Mouse (Mus musculus) G1E (cell line): ENCODE data around the gene Ankrd49. TPM values are rescaled to one million over a fixed set of nuclear protein-coding genes. Genes with fewer than 3 reads are reported as not detected.

ENCODE experiments used
- ATAC-seq: 2 replicates; pipeline ENCODE4 v1.8.0; 2016; ENCODE audit warnings: mild to moderate bottlenecking; ENCODE audit not compliant: insufficient number of reproducible peaks, poor library complexity, low FRiP score, severe bottlenecking; ENCODE audit errors: extremely low read depth
- DNase-seq: peaks from one replicate; pipeline ENCODE4 v3.0.0; 2012; ENCODE audit warnings: low spot score
- H3K27me3 ChIP-seq: 2 replicates; pipeline ENCODE4 v1.6.1; 2012; ENCODE audit warnings: mild to moderate bottlenecking, low read length, inconsistent platforms; ENCODE audit not compliant: insufficient read depth
- H3K36me3 ChIP-seq: replicated peaks from 2 replicates; pipeline ENCODE3; 2012; ENCODE audit warnings: mild to moderate bottlenecking, inconsistent platforms
- H3K4me1 ChIP-seq: 2 replicates; pipeline ENCODE4 v1.6.1; 2012; ENCODE audit warnings: low read depth, low read length, inconsistent platforms, mixed read lengths; ENCODE audit not compliant: insufficient read depth
- H3K4me3 ChIP-seq: 2 replicates; pipeline ENCODE4 v1.5.1; 2012; ENCODE audit warnings: low read depth, mild to moderate bottlenecking, inconsistent platforms, low read length, moderate library complexity, mixed read lengths
- H3K9me3 ChIP-seq: replicated peaks from 2 replicates; pipeline ENCODE4 v1.6.1; 2012; ENCODE audit warnings: inconsistent platforms
- CTCF ChIP-seq: IDR thresholded peaks from 2 replicates; pipeline ENCODE4 v1.5.1; 2012; ENCODE audit warnings: low read depth, low read length, inconsistent platforms, mixed read lengths
- GATA1 ChIP-seq: IDR thresholded peaks from 2 replicates; pipeline ENCODE4 v1.6.1; 2012; ENCODE audit warnings: borderline replicate concordance, low read length, inconsistent platforms, mixed read lengths
- GATA2 ChIP-seq: IDR thresholded peaks from 2 replicates; pipeline ENCODE4 v1.6.1; 2012; ENCODE audit warnings: low read depth, low read length, inconsistent platforms, borderline replicate concordance
- POLR2AphosphoS5 ChIP-seq: IDR thresholded peaks from 2 replicates; pipeline ENCODE4 v1.6.1; 2012; ENCODE audit warnings: low read depth, low read length, inconsistent platforms; ENCODE audit not compliant: insufficient replicate concordance
- TAL1 ChIP-seq: conservative IDR thresholded peaks from 2 replicates; pipeline ENCODE4 v1.6.1; 2012; ENCODE audit warnings: low read depth, low read length, inconsistent platforms, mixed read lengths
- polyA plus RNA-seq: library from polyadenylated mRNA; stranded (reverse); fragments of >175 nt; gene quantifications from 2 replicates; pipeline ENCODE4 v1.2.3, GENCODE M21; 2012
- total RNA-seq, 2 experiments: library from RNA; stranded (forward) in 1 of 2; stranded (reverse) in 1 of 2; fragments of 200-1000 nt in 1 of 2; fragments of >200 nt in 1 of 2; fragmentation: Nextera tagmentation in 1 of 2; gene quantifications; 2 replicates each; pipeline ENCODE4 v1.2.3; 2014 to 2017

The Ankrd49 gene
- total and polyA plus RNA-seq, 3 experiments, result 43.1 to 100 (median 75.5) TPM

DNA sequence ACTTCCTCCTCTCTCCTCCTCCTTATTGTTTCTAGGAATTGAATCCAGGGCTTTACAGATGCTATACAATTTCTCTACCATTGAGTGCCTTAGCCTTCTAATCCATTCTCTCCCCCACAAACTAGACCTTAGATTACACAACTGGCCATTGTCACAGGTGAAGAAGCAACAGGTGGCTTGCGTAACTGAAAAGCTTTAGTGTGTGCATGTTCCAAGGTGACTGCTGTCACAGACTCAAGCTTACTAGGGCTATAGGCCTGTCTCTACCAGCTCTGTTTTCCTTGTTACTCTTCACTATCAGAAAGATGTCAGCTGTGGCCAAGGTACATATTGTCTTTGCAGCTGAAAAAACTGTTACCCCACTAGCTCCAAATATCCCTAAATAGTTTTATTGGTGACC is 22.1 kb upstream of the Ankrd49 start:
- peaks cover 95% of the 10 kb centered on the region for H3K36me3 ChIP-seq
- H3K27me3 ChIP-seq, result no peaks in the 10 kb centered on the region
- no peak for DNase-seq
- no peak overlapping the region for H3K4me3 ChIP-seq
- TF ChIP-seq TAL1 (no peak), CTCF (no peak), GATA1 (no peak), POLR2AphosphoS5 (no peak), GATA2 (no peak)
- no peak for ATAC-seq
- H3K4me1 ChIP-seq, result no peaks in the 10 kb centered on the region
- H3K9me3 ChIP-seq, result no peaks in the 10 kb centered on the region

DNA sequence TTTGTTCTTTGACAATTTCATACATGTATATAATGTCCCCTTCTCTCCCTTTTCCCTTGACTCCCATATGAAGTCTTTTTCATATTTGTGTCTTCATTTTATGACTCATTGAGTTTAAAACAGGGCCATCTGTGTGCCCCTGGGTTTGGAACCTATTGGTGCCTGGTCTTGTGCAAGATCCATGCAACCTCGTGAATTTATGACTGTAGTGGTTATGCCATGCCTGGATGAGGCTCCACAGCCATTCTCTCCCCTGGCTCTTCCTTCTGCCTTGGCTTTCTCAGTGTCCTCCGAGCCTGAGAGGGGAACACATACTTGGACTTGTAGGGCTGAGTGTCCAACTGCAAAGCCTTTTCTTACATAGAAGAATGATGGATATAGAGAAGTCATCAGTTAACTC is 21.1 kb upstream of the Ankrd49 start:
- peaks cover 95% of the 10 kb centered on the region for H3K36me3 ChIP-seq
- H3K9me3 ChIP-seq, result no peaks in the 10 kb centered on the region
- no peaks in the 10 kb centered on the region for H3K4me1 ChIP-seq
- H3K4me3 ChIP-seq, result no peak overlapping the region
- ATAC-seq, result no peak
- no peak for DNase-seq
- no peak for TF ChIP-seq GATA1
- TF ChIP-seq CTCF, result no peak
- TF ChIP-seq TAL1, result no peak
- no peak for TF ChIP-seq GATA2
- no peaks in the 10 kb centered on the region for H3K27me3 ChIP-seq

DNA sequence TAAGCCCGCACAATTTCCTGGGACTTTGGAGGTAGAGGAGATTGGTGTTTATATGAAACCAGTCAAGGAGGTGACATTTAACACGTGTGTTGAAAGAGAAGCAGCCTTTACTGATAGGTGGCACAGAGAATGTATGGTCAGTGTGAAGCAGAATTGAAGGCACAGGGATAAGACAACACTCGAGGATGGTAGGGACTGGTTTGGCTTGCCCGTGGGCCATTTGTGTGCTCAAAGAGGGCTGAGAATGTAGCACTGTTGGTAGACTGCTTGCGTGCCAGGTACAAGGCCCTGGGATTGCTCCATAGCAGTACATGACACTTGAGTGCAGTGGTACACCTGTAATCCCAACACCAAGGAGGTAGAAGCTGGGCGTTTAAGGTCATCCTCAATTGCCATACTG is 2.7 kb upstream of the Ankrd49 start:
- H3K36me3 ChIP-seq, result peaks cover 61% of the 10 kb centered on the region

DNA sequence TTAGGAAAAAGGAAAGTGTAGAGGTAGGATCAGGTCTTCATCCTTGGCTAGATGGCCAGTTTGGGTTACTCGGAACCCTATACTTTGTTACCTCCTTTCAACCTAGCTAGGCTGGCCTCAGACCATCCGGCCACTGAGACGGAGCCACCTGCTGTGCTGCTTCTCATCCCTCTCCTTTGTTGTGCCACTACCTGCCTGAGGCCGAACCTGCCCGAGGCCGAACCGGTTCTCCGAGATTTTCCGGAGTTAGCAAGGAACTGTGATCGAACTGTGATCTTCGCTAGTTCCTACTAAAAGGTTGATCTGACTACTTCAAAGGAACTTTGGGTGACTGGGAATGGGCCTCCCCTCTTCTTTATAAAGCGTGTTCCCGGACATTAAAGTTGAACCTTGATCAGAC is 6.3 kb downstream of the Ankrd49 start:
- DNase-seq, result no peak
- no peak for ATAC-seq

More for the DNA sequence above, 2.7 kb upstream of the Ankrd49 start:
- Histone ChIP-seq H3K9me3 (no peaks in the 10 kb centered on the region), H3K4me3 (no peak overlapping the region), H3K27me3 (no peaks in the 10 kb centered on the region), H3K4me1 (peaks cover 32% of the 10 kb centered on the region)
- DNase-seq (no peak), ATAC-seq (no peak)
- TF ChIP-seq TAL1 (no peak), GATA1 (no peak), GATA2 (no peak), CTCF (no peak), POLR2AphosphoS5 (no peak)

DNA sequence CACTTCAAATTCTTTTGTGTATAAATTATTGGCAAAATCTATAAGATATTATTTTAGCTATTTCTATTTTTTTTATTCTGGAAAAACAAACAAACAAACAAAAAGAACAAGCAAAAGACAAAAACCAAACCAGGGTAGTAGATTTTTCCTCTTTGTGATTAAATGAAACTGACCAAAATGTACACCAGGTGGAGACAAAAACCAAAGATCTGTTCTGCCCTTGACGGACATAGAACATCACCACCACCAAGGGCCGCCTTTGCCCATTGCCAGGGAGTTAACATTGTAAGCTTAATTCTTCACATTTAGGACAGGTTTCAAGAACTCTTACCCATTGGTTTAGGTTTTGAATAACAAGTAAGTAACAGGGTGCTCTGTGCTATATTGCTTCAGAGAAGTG is 10.8 kb downstream of the Ankrd49 start:
- no peaks in the 10 kb centered on the region for H3K9me3 ChIP-seq
- no peak for TF ChIP-seq TAL1
- no peak for TF ChIP-seq CTCF
- TF ChIP-seq GATA2, result no peak
- TF ChIP-seq GATA1, result no peak
- TF ChIP-seq POLR2AphosphoS5, result no peak
- 0 out of 2 replicates have a peak, but pooled peaks cover 4% of the 10 kb centered on the region for H3K4me1 ChIP-seq
- no peak overlapping the region for H3K4me3 ChIP-seq
- H3K27me3 ChIP-seq, result peaks cover 11% of the 10 kb centered on the region
- peaks cover 6% of the 10 kb centered on the region for H3K36me3 ChIP-seq
- DNase-seq (no peak), ATAC-seq (no peak)

More for the DNA sequence above, 6.3 kb downstream of the Ankrd49 start:
- TF ChIP-seq TAL1 (no peak), GATA1 (no peak), CTCF (no peak), POLR2AphosphoS5 (no peak), GATA2 (no peak)
- peaks cover 13% of the 10 kb centered on the region for H3K4me1 ChIP-seq
- H3K36me3 ChIP-seq, result peaks cover 39% of the 10 kb centered on the region
- no peaks in the 10 kb centered on the region for H3K27me3 ChIP-seq
- no peak overlapping the region for H3K4me3 ChIP-seq
- no peaks in the 10 kb centered on the region for H3K9me3 ChIP-seq

DNA sequence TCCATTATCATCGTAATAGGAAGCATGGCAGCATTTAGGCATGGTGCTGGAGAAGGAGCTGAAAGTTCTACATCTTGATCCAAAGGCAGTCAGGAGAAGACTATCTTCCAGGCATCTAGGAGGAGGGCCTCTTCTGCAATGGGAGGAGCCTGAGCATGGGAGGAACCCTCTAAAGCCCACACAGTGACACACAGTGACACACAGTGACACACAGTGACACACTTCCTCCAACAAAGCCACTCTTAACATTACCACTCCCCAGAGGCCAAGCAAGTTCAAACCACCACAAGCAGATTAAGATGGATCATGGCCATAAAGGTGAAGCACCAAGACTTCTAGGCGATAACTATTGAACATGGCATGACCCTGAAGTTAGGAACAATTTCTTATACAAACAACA is 12.6 kb downstream of the Ankrd49 start:
- ATAC-seq (no peak), DNase-seq (no peak)

More for the DNA sequence above, 12.6 kb downstream of the Ankrd49 start:
- Histone ChIP-seq H3K4me3 (no peak overlapping the region), H3K27me3 (peaks cover 19% of the 10 kb centered on the region), H3K9me3 (no peaks in the 10 kb centered on the region), H3K36me3 (no peaks in the 10 kb centered on the region), H3K4me1 (0 out of 2 replicates have a peak, but pooled peaks cover 4% of the 10 kb centered on the region)
- TF ChIP-seq CTCF (no peak), GATA2 (no peak), TAL1 (no peak), POLR2AphosphoS5 (no peak), GATA1 (no peak)
